Mouse (Mus musculus) urinary bladder, postnatal 36 days (tissue): ENCODE data around the gene Cnn1.

Experiments used
- DNase-seq, 2 experiments: peaks; one replicate each; pipeline ENCODE4 v3.0.0; 2022; ENCODE audit warnings: low spot score in 2 of 2, mixed read lengths in 1 of 2

Gene Cnn1

GRCm38 (mm10) chr9:22157516-22158265 lies 58.7 kb downstream of the Cnn1 start:
- DNase-seq, result no peak
